Mouse (Mus musculus) intestine, embryonic 14.5 days (tissue): Measurements from ENCODE around the gene Myh6. TPM values are rescaled to one million over a fixed set of nuclear protein-coding genes. Genes with fewer than 3 reads are reported as not detected.

ENCODE experiments used
- ATAC-seq: fragments of 200-750 bp; cut with Nextera tagmentation; replicated peaks from 2 replicates; pipeline ENCODE4 v1.8.0; 2017; ENCODE audit warnings: low read depth, moderate number of reproducible peaks, moderate TSS enrichment, moderate library complexity; ENCODE audit not compliant: low FRiP score, low TSS enrichment
- DNase-seq: peaks from one replicate; pipeline ENCODE4 v3.0.0-alpha.2; 2018; ENCODE audit warnings: low spot score
- H3K27ac ChIP-seq: fragments of 300-500 bp; sonication (generic); 2 replicates; pipeline ENCODE4 v1.5.1; 2014; ENCODE audit warnings: low read depth, mild to moderate bottlenecking, control low read depth
- H3K27me3 ChIP-seq: fragments of 300-500 bp; sonication (generic); replicated peaks from 2 replicates; pipeline ENCODE4 v1.6.1; 2014; ENCODE audit warnings: low read length, control low read depth; ENCODE audit not compliant: control insufficient read depth, insufficient read depth
- H3K36me3 ChIP-seq: fragments of 300-500 bp; sonication (generic); 2 replicates; pipeline ENCODE4 v1.6.1; 2014; ENCODE audit warnings: low read length, control low read depth; ENCODE audit not compliant: control insufficient read depth, insufficient read depth
- H3K4me1 ChIP-seq: fragments of 300-500 bp; sonication (generic); replicated peaks from 2 replicates; pipeline ENCODE4 v1.6.1; 2014; ENCODE audit warnings: low read length, control low read depth, mixed read lengths; ENCODE audit not compliant: control insufficient read depth, insufficient read depth
- H3K4me2 ChIP-seq: fragments of 300-500 bp; sonication (generic); 2 replicates; pipeline ENCODE4 v1.6.1; 2014; ENCODE audit warnings: low read length
- H3K4me3 ChIP-seq: fragments of 300-500 bp; sonication (generic); 2 replicates; pipeline ENCODE4 v1.5.1; 2014; ENCODE audit warnings: low read depth, low read length, control low read depth, mixed read lengths
- H3K9ac ChIP-seq: fragments of 300-500 bp; sonication (generic); 2 replicates; pipeline ENCODE4 v1.6.1; 2014; ENCODE audit warnings: mild to moderate bottlenecking, low read length
- H3K9me3 ChIP-seq: fragments of 300-500 bp; sonication (generic); 2 replicates; pipeline ENCODE4 v1.6.1; 2016; ENCODE audit warnings: low read length, control low read depth; ENCODE audit not compliant: control insufficient read depth
- WGBS: fragments of 180-500 bp; shearing (Covaris S2); extraction: QIAGEN DNeasy Blood & Tissue Kit; methylation state at CpG from one replicate; pipeline ENCODE4 v1.1.7; 2014; 5-methylcytosine and 5-hydroxymethylcytosine counted together
- polyA plus RNA-seq: library from polyadenylated mRNA; unstranded; fragments of >200 nt; fragmentation: Nextera tagmentation; extraction: Ambion mirVana; gene quantifications from 2 replicates; pipeline ENCODE4 v1.2.1, GENCODE M21; 2014

Myh6 gene
- polyA plus RNA-seq, 1 experiment from 2014 or later: 0.22 TPM

- 73% methylated on average over 19 of the region's 19 CpGs for WGBS
- Histone ChIP-seq H3K4me1 (no peaks in the 10 kb centered on the region), H3K27ac (no peak overlapping the region), H3K27me3 (no peaks in the 10 kb centered on the region), H3K4me2 (no peak overlapping the region), H3K9me3 (no peaks in the 10 kb centered on the region), H3K4me3 (no peak overlapping the region), H3K9ac (no peak overlapping the region), H3K36me3 (no peaks in the 10 kb centered on the region)
- ATAC-seq (no peak), DNase-seq (no peak)
Observed at GRCm38 (mm10) chr14:54945975-54946704, 20.6 kb downstream of the Myh6 start.

GRCm38 (mm10) chr14:54944939-54945338 lies 21.8 kb downstream of the Myh6 start:
- H3K4me3 ChIP-seq: no peak overlapping the region
- no peak for ATAC-seq
- 67% methylated on average over 2 of the region's 2 CpGs for WGBS
- H3K9ac ChIP-seq: no peak overlapping the region
- DNase-seq: no peak
- no peaks in the 10 kb centered on the region for H3K27me3 ChIP-seq
- H3K36me3 ChIP-seq: no peaks in the 10 kb centered on the region
- no peak overlapping the region for H3K4me2 ChIP-seq
- no peaks in the 10 kb centered on the region for H3K4me1 ChIP-seq
- no peaks in the 10 kb centered on the region for H3K9me3 ChIP-seq
- no peak overlapping the region for H3K27ac ChIP-seq

GRCm38 (mm10) chr14:54943971-54944370 lies 22.8 kb downstream of the Myh6 start:
- DNase-seq: no peak

DNA sequence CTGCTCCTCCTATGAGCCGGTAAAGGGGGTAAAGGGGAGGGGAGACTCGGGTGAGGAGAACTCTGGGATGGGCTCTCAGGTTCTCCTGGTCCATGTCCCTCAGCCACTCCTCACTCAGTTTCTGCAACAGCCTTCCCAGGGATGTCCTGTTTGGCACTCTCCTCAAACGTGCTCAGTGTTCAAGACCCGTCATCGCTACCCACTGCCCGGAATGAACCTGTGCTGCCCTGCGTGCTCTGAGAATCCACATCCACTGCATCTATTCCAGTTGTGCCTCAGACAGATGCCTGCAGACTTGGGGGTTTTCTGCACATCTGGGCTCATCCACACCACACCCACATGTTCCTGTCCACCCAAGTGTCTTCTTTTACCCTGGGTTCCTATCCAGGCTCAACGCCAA lies 24.2 kb downstream of the Myh6 start:
- no peaks in the 10 kb centered on the region for H3K4me1 ChIP-seq
- H3K9me3 ChIP-seq: no peaks in the 10 kb centered on the region
- DNase-seq: no peak
- H3K27ac ChIP-seq: no peak overlapping the region
- ATAC-seq: no peak
- WGBS: 85% methylated on average over 8 of the region's 8 CpGs
- no peak overlapping the region for H3K4me3 ChIP-seq
- no peak overlapping the region for H3K9ac ChIP-seq
- no peaks in the 10 kb centered on the region for H3K27me3 ChIP-seq
- no peak overlapping the region for H3K4me2 ChIP-seq
- H3K36me3 ChIP-seq: no peaks in the 10 kb centered on the region

More at GRCm38 (mm10) chr14:54943971-54944370, 22.8 kb downstream of the Myh6 start:
- Histone ChIP-seq H3K4me3 (no peak overlapping the region), H3K9me3 (no peaks in the 10 kb centered on the region), H3K4me2 (no peak overlapping the region), H3K27me3 (no peaks in the 10 kb centered on the region), H3K27ac (no peak overlapping the region), H3K4me1 (no peaks in the 10 kb centered on the region), H3K36me3 (no peaks in the 10 kb centered on the region), H3K9ac (no peak overlapping the region)
- WGBS: 94% methylated on average over 7 of the region's 7 CpGs
- ATAC-seq: no peak

DNA sequence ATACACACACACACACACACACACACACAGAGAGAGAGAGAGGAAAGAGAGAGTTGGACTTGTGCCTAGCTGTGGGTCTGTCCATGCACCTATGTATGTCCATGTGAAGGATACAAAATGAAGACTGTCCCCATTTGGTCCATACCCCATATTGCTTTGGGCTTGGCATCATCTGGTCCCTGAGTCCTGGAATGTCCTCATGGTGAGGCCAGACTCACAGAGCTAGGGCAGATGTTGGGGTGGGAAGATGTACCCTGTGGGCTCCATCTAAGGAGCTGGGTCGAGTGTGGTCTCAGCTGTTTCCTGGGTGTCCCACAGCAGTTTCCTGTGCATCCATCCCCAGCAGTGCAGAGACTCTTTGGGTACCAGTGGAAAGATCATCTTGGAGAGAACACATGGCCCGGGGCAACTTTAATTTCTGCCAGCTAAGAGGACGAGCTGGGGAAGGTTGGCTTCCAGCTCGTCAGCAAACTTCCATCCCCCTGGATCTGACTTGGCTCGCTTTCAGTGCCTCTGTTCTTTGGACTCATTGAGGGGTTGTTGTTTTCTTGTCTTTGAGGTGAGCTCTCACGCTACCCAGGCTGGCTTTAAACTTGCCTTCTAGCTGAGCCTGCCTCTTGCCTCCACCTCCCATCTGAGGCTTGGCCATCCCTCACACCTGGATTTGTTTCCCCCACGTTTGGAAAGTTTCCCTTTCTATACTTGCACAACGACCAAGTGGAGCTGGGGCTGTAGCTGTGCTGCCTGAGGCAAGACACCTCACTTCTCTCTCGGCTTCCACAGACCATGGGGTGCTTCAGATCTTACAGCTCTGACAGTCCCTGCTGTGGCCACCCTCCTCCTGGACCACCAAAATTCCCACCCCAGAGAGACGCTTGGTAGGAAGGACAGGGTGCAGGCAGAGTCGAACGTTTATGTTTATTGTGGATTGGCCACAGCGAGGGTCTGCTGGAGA lies 25.4 kb downstream of the Myh6 start:
- WGBS: 60% methylated on average over 13 of the region's 13 CpGs
- no peaks in the 10 kb centered on the region for H3K27me3 ChIP-seq
- no peak for ATAC-seq

DNA sequence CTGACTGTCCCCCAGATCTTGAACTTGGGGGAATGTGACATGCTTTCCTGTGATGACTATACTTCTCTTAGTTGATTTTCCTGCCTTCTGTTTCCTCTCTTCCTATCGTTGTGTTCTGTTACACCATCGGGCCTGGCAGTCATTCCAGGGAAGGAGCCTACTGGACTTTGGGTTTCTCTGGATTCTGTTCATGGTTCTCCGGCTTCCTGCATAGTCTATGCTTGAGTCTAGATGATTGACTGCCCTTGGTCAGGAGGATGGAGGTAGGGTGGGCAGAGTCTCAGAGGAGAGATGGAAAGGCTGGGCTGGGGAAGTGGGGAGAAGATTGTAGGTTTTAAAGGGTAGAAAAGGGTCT lies 26.6 kb downstream of the Myh6 start:
- Histone ChIP-seq H3K9ac (no peak overlapping the region), H3K27ac (no peak overlapping the region), H3K4me3 (no peak overlapping the region), H3K36me3 (no peaks in the 10 kb centered on the region), H3K27me3 (no peaks in the 10 kb centered on the region), H3K4me1 (peaks cover 5% of the 10 kb centered on the region; the same call in 1 of the 2 replicates), H3K4me2 (no peak overlapping the region), H3K9me3 (no peaks in the 10 kb centered on the region)
- no peak for ATAC-seq
- no peak for DNase-seq
- WGBS: 80% methylated on average over 3 of the region's 3 CpGs

More for the DNA sequence above, 25.4 kb downstream of the Myh6 start:
- Histone ChIP-seq H3K36me3 (no peaks in the 10 kb centered on the region), H3K4me3 (no peak overlapping the region), H3K4me2 (no peak overlapping the region), H3K9me3 (no peaks in the 10 kb centered on the region), H3K9ac (no peak overlapping the region), H3K27ac (no peak overlapping the region), H3K4me1 (peaks cover 4% of the 10 kb centered on the region; the same call in 1 of the 2 replicates)
- no peak for DNase-seq

GRCm38 (mm10) chr14:54939434-54940175 lies 27.1 kb downstream of the Myh6 start:
- H3K4me3 ChIP-seq: no peak overlapping the region
- peak; percentile 54; the same call in 1 of the 2 replicates for ATAC-seq
- no peak overlapping the region for H3K4me2 ChIP-seq
- WGBS: 58% methylated on average over 12 of the region's 12 CpGs
- no peak overlapping the region for H3K27ac ChIP-seq
- no peaks in the 10 kb centered on the region for H3K27me3 ChIP-seq
- H3K36me3 ChIP-seq: no peaks in the 10 kb centered on the region
- peak; percentile 78 for DNase-seq
- no peaks in the 10 kb centered on the region for H3K9me3 ChIP-seq
- no peak overlapping the region for H3K9ac ChIP-seq
- H3K4me1 ChIP-seq: peaks cover 5% of the 10 kb centered on the region; the same call in 1 of the 2 replicates

DNA sequence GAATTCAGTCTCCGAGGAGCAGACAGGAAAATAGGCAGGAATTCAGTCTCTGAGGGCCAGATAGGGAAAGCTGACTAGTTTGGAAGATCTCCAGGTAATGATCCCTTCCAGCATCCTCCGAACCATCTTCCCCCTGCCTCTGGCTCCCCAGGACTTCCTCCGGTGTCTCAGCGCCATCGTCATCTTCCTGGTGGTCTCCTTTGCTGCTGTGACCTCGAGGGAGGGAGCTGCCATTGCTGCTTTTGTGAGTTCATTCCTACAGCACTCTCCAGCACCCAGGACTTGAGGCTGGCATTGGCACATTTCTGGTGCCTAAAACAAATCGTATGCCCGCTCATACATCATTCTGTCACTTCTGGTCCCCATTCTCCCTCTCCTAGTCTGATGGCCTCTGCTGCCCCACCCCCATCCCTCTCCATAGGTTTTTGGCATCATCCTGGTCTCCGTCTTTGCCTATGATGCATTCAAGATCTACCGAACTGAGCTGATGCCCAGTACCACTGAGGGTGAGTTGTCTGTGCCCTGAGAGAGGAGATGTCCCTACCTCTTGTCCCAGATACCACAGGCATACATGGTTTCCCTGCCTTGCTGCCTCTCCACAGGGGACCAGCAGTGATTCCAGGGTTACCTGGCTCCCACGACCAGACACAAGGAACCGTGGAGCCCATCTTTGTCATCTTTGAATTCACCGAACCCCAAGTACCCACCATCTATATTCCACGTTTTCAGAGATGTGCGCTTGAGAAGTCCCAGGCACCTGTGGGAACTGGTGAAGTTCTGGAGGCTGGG lies 28.1 kb downstream of the Myh6 start:
- DNase-seq: no peak
- Histone ChIP-seq H3K27ac (no peak overlapping the region), H3K9ac (no peak overlapping the region), H3K4me3 (no peak overlapping the region), H3K4me1 (peaks cover 5% of the 10 kb centered on the region; the same call in 1 of the 2 replicates), H3K36me3 (no peaks in the 10 kb centered on the region), H3K9me3 (no peaks in the 10 kb centered on the region), H3K4me2 (no peak overlapping the region), H3K27me3 (no peaks in the 10 kb centered on the region)
- 76% methylated on average over 15 of the region's 15 CpGs for WGBS
- ATAC-seq: no peak
